Mouse (Mus musculus) heart, adult 2 months (tissue): ENCODE data around the gene Cep164. TPM values are rescaled to one million over a fixed set of nuclear protein-coding genes. Genes with fewer than 3 reads are reported as not detected.

ENCODE experiments used
- DNase-seq, 2 experiments: peaks; one replicate each; pipeline ENCODE4 v3.0.0; 2021
- H3K27ac ChIP-seq: fragments of 200-600 bp; 2 replicates; pipeline ENCODE4 v1.8.1; 2022
- H3K27me3 ChIP-seq: fragments of 200-500 bp; 2 replicates; pipeline ENCODE4 v1.6.1; 2012; ENCODE audit warnings: mild to moderate bottlenecking, low read length, inconsistent platforms, mixed read lengths; ENCODE audit not compliant: control insufficient read depth, insufficient read depth
- H3K36me3 ChIP-seq: fragments of 200-500 bp; 2 replicates; pipeline ENCODE4 v1.6.1; 2012; ENCODE audit warnings: low read length, inconsistent platforms; ENCODE audit not compliant: control insufficient read depth, insufficient read depth
- H3K4me1 ChIP-seq: fragments of 200-500 bp; 2 replicates; pipeline ENCODE4 v1.6.1; 2011; ENCODE audit warnings: low read length; ENCODE audit not compliant: control insufficient read depth, insufficient read depth
- H3K4me3 ChIP-seq: fragments of 200-600 bp; 2 replicates; pipeline ENCODE4 v1.8.1; 2022
- H3K79me2 ChIP-seq: fragments of 200-500 bp; replicated peaks from 2 replicates; pipeline ENCODE4 v1.6.1; 2012; ENCODE audit warnings: mild to moderate bottlenecking, inconsistent platforms, low read length, moderate library complexity, mixed read lengths; ENCODE audit not compliant: control insufficient read depth, insufficient read depth
- H3K9ac ChIP-seq: fragments of 200-500 bp; 2 replicates; pipeline ENCODE4 v1.6.1; 2012; ENCODE audit warnings: low read depth, mild to moderate bottlenecking, control low read depth, inconsistent platforms, low read length, mixed read lengths
- CTCF ChIP-seq: fragments of 200-600 bp; IDR thresholded peaks from 2 replicates; pipeline ENCODE4 v1.8.1; 2022; ENCODE audit warnings: antibody characterized with exemption, mild to moderate bottlenecking, moderate library complexity
- EP300 ChIP-seq: fragments of 200-500 bp; IDR thresholded peaks from 2 replicates; pipeline ENCODE4 v1.6.1; 2011; ENCODE audit warnings: low read depth, low read length, control low read depth; ENCODE audit not compliant: insufficient read depth
- POLR2A ChIP-seq: fragments of 200-500 bp; IDR thresholded peaks from 2 replicates; pipeline ENCODE4 v1.6.1; 2011; ENCODE audit warnings: mild to moderate bottlenecking, low read depth, low read length, control low read depth; ENCODE audit not compliant: insufficient read depth
- WGBS: fragments of 180-500 bp; shearing (Covaris S2); methylation state at CpG from one replicate; pipeline ENCODE4 v1.1.7; 2018; 5-methylcytosine and 5-hydroxymethylcytosine counted together
- intact Hi-C: fragments of 180-260 bp; cut with DNase I; formaldehyde crosslinking; loops from one replicate; pipeline ENCODE4 v1.15.1; 2025
- polyA plus RNA-seq: library from polyadenylated mRNA; depleted of rRNA; stranded (reverse); fragments of >200 nt; gene quantifications from 2 replicates; pipeline ENCODE4 v1.2.3, GENCODE M21; 2012
- total RNA-seq, 2 experiments: library from RNA; stranded (reverse); gene quantifications; 2 replicates each; pipeline ENCODE4 v1.2.3; 2021

Cep164 gene
- total and polyA plus RNA-seq, 3 experiments = 6.0 to 6.2 (median 6.0) TPM

DNA sequence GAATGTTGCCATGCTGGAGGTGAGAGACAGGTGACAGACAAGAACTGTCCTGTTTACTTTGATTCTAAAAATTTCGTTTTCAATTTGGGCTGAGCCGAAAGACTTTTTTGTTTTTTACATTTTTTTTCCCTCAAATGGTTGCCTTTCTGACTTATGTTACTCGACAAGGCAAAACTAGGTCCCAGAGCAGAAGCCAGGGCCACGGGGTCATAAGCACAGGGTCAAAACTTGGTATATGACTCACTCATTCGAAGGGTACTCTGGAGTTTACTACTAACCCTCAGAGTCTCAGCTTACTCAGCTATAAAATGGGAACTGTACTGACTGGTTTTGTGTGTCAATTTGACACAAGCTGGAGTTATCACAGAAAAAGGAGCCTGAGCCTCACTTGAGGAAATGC is 58.9 kb downstream of the Cep164 start:
- no peaks in the 10 kb centered on the region for H3K36me3 ChIP-seq
- intact Hi-C loops = no loop called here
- TF ChIP-seq CTCF (no peak), EP300 (no peak), POLR2A (no peak)

DNA sequence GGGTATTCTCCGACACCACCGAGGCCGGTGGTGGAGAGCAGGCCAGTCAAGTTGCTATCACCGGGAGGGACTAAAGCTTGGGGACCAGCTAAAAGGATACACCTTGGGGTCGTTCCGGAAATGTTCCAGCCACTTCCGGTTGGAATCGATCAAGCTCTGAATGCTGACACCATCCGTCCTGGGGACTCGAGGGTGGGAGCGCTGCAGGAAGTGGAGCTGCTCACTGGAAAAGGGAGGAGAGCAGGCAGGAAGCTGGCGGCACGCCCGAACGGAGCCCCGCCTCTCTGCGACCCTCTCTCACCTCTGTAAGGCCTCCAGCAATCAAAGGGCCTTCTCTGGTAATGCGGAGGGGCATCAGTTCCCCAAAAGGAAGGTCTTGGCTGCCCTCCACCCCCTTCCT is 60.1 kb downstream of the Cep164 start:
- no peak for DNase-seq

More for the DNA sequence above, 58.9 kb downstream of the Cep164 start:
- Histone ChIP-seq H3K9ac (no peak overlapping the region), H3K79me2 (no peaks in the 10 kb centered on the region), H3K4me3 (no peak overlapping the region), H3K4me1 (no peaks in the 10 kb centered on the region), H3K27ac (no peak overlapping the region), H3K27me3 (no peaks in the 10 kb centered on the region)
- 82% methylated on average over 5 of the region's 5 CpGs for WGBS
- no peak for DNase-seq

DNA sequence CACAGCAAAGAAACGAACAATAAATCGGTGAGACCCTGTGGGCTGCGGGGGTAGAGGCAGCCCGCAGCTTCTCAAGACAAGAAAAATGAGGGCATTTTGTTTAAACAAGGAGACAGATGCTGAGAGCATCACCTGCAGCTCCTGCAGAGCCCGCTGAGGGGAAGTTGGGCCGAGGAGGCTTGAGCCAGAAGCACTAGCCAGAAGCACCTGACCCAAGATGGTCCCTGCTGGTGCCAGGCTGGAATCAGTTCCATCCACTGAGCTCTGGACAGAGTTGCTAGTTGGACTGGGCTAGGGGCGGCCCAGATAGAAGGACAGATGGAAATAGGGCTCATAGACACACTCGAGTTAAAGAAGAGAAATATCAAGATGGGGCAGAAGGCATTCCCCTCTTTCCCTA is 61.3 kb downstream of the Cep164 start:
- no peak for DNase-seq
- no peak for TF ChIP-seq CTCF
- TF ChIP-seq EP300 = no peak
- TF ChIP-seq POLR2A = no peak

More for the DNA sequence above, 60.1 kb downstream of the Cep164 start:
- WGBS = 64% methylated on average over 18 of the region's 18 CpGs
- Histone ChIP-seq H3K27ac (no peak overlapping the region), H3K36me3 (no peaks in the 10 kb centered on the region), H3K4me3 (no peak overlapping the region), H3K4me1 (no peaks in the 10 kb centered on the region), H3K79me2 (no peaks in the 10 kb centered on the region), H3K9ac (no peak overlapping the region), H3K27me3 (no peaks in the 10 kb centered on the region)
- intact Hi-C loops = no loop called here
- TF ChIP-seq CTCF (no peak), EP300 (no peak), POLR2A (no peak)

GRCm38 (mm10) chr9:45766195-45766594 is 62.3 kb downstream of the Cep164 start:
- TF ChIP-seq POLR2A (no peak), EP300 (no peak), CTCF (no peak)
- no peaks in the 10 kb centered on the region for H3K79me2 ChIP-seq
- no peaks in the 10 kb centered on the region for H3K4me1 ChIP-seq
- no peak overlapping the region for H3K27ac ChIP-seq
- DNase-seq = no peak
- 64% methylated on average over 6 of the region's 6 CpGs for WGBS
- no peaks in the 10 kb centered on the region for H3K36me3 ChIP-seq
- intact Hi-C loops = no loop called here
- no peak overlapping the region for H3K4me3 ChIP-seq
- H3K9ac ChIP-seq = no peak overlapping the region
- no peaks in the 10 kb centered on the region for H3K27me3 ChIP-seq

More for the DNA sequence above, 61.3 kb downstream of the Cep164 start:
- intact Hi-C loops = no loop called here
- Histone ChIP-seq H3K27me3 (no peaks in the 10 kb centered on the region), H3K79me2 (no peaks in the 10 kb centered on the region), H3K36me3 (no peaks in the 10 kb centered on the region), H3K9ac (no peak overlapping the region), H3K27ac (no peak overlapping the region), H3K4me1 (no peaks in the 10 kb centered on the region), H3K4me3 (no peak overlapping the region)
- WGBS = 92% methylated on average over 8 of the region's 8 CpGs

GRCm38 (mm10) chr9:45754452-45755091 is 73.9 kb downstream of the Cep164 start:
- intact Hi-C loops = loop anchor here (1.0 to 5.0 kb wide), 2 partner anchors 162 to 338 kb away; no protein-coding TSS in a partner anchor
- no peak overlapping the region for H3K4me3 ChIP-seq
- H3K27ac ChIP-seq = no peak overlapping the region
- DNase-seq = peak; percentile 38 to 66
- H3K79me2 ChIP-seq = no peaks in the 10 kb centered on the region
- H3K36me3 ChIP-seq = no peaks in the 10 kb centered on the region
- TF ChIP-seq POLR2A (no peak), EP300 (peak; percentile 48; the same call in 1 of the 2 replicates), CTCF (peak; percentile 79)
- H3K4me1 ChIP-seq = no peaks in the 10 kb centered on the region
- 38% methylated on average over 8 of the region's 8 CpGs for WGBS
- no peak overlapping the region for H3K9ac ChIP-seq
- no peaks in the 10 kb centered on the region for H3K27me3 ChIP-seq

- intact Hi-C loops = no loop called here
- H3K79me2 ChIP-seq = no peaks in the 10 kb centered on the region
- H3K4me1 ChIP-seq = no peaks in the 10 kb centered on the region
- DNase-seq = no peak
- H3K4me3 ChIP-seq = no peak overlapping the region
- H3K27me3 ChIP-seq = no peaks in the 10 kb centered on the region
- H3K9ac ChIP-seq = no peak overlapping the region
- H3K27ac ChIP-seq = no peak overlapping the region
- H3K36me3 ChIP-seq = no peaks in the 10 kb centered on the region
- WGBS = 77% methylated on average over 4 of the region's 4 CpGs
- TF ChIP-seq EP300 (no peak), POLR2A (no peak), CTCF (no peak)
These were observed 78.6 kb downstream of the Cep164 start for GRCm38 (mm10) chr9:45749917-45750316.
